Mouse (Mus musculus): ENCODE measurements around the gene Morc1. TPM values are rescaled to one million over a fixed set of nuclear protein-coding genes. Genes with fewer than 3 reads are reported as not detected.

Gene Morc1
- polyA plus RNA-seq, 1 experiment: not detected

- no peak overlapping the region for H3ac ChIP-seq (ENCODE audit: control insufficient read depth, insufficient read length, low read depth)
- H3K79me3 ChIP-seq (ENCODE audit: low read depth): no peaks in the 10 kb centered on the region
- no peak overlapping the region for H3K4me3 ChIP-seq (ENCODE audit: insufficient read depth, poor library complexity, severe bottlenecking)
- H3K27me3 ChIP-seq (ENCODE audit: control insufficient read depth, insufficient read depth, insufficient read length): no peaks in the 10 kb centered on the region
- no peaks in the 10 kb centered on the region for H3K36me3 ChIP-seq (ENCODE audit: control insufficient read depth, insufficient read depth)
- TF ChIP-seq CEBPB (IDR thresholded peaks at IDR 0.05; ENCODE audit: low read depth): no peak
- no peak for TF ChIP-seq MAX (IDR thresholded peaks at IDR 0.05)
- TF ChIP-seq FOSL1 (IDR thresholded peaks at IDR 0.05; ENCODE audit: insufficient read depth, low read length, poor library complexity, severe bottlenecking): no peak
- no peak for TF ChIP-seq USF1 (IDR thresholded peaks at IDR 0.05; ENCODE audit: low read depth)
- TF ChIP-seq CTCF (IDR thresholded peaks at IDR 0.05; ENCODE audit: control insufficient read depth, insufficient read depth, insufficient read length): no peak
- no peak for TF ChIP-seq MYOG (IDR thresholded peaks at IDR 0.05; ENCODE audit: control insufficient read depth, extremely low read depth, insufficient read length)
- no peak for TF ChIP-seq MYOD1 (IDR thresholded peaks at IDR 0.05; ENCODE audit: control insufficient read depth, insufficient read length, low read depth)
- H3K79me2 ChIP-seq (ENCODE audit: control insufficient read depth, insufficient read depth): no peaks in the 10 kb centered on the region
Observed at GRCm38 (mm10) chr16:48437476-48437875, 6.4 kb downstream of the Morc1 start.

- TF ChIP-seq MYOG (IDR thresholded peaks at IDR 0.05; ENCODE audit: control insufficient read depth, extremely low read depth, insufficient read length) (no peak), USF1 (IDR thresholded peaks at IDR 0.05; ENCODE audit: low read depth) (no peak), MAX (IDR thresholded peaks at IDR 0.05) (no peak), CEBPB (IDR thresholded peaks at IDR 0.05; ENCODE audit: low read depth) (no peak), MYOD1 (IDR thresholded peaks at IDR 0.05; ENCODE audit: control insufficient read depth, insufficient read length, low read depth) (no peak)
- no peak overlapping the region for H3K4me3 ChIP-seq (ENCODE audit: insufficient read depth, poor library complexity, severe bottlenecking)
- no peaks in the 10 kb centered on the region for H3K36me3 ChIP-seq (ENCODE audit: control insufficient read depth, insufficient read depth)
- no peaks in the 10 kb centered on the region for H3K79me2 ChIP-seq (ENCODE audit: control insufficient read depth, insufficient read depth)
- H3K27me3 ChIP-seq (ENCODE audit: control insufficient read depth, insufficient read depth, insufficient read length): no peaks in the 10 kb centered on the region
- no peaks in the 10 kb centered on the region for H3K79me3 ChIP-seq (ENCODE audit: low read depth)
- no peak overlapping the region for H3ac ChIP-seq (ENCODE audit: control insufficient read depth, insufficient read length, low read depth)
Observed at GRCm38 (mm10) chr16:48444589-48444988, 13.6 kb downstream of the Morc1 start.

- no peak overlapping the region for H3K4me3 ChIP-seq (ENCODE audit: insufficient read depth, poor library complexity, severe bottlenecking)
- no peaks in the 10 kb centered on the region for H3K36me3 ChIP-seq (ENCODE audit: control insufficient read depth, insufficient read depth)
- no peaks in the 10 kb centered on the region for H3K79me3 ChIP-seq (ENCODE audit: low read depth)
- no peaks in the 10 kb centered on the region for H3K27me3 ChIP-seq (ENCODE audit: control insufficient read depth, insufficient read depth, insufficient read length)
- H3ac ChIP-seq (ENCODE audit: control insufficient read depth, insufficient read length, low read depth): no peak overlapping the region
- H3K79me2 ChIP-seq (ENCODE audit: control insufficient read depth, insufficient read depth): no peaks in the 10 kb centered on the region
- TF ChIP-seq CTCF (IDR thresholded peaks at IDR 0.05; ENCODE audit: control insufficient read depth, insufficient read depth, insufficient read length) (no peak), USF1 (IDR thresholded peaks at IDR 0.05; ENCODE audit: low read depth) (no peak), MYOD1 (IDR thresholded peaks at IDR 0.05; ENCODE audit: control insufficient read depth, insufficient read length, low read depth) (no peak), CEBPB (IDR thresholded peaks at IDR 0.05; ENCODE audit: low read depth) (no peak), FOSL1 (IDR thresholded peaks at IDR 0.05; ENCODE audit: insufficient read depth, low read length, poor library complexity, severe bottlenecking) (no peak), MYOG (IDR thresholded peaks at IDR 0.05; ENCODE audit: control insufficient read depth, extremely low read depth, insufficient read length) (no peak), MAX (IDR thresholded peaks at IDR 0.05) (no peak)
Observed at GRCm38 (mm10) chr16:48446161-48446925, 15.3 kb downstream of the Morc1 start.

- TF ChIP-seq CEBPB (IDR thresholded peaks at IDR 0.05; ENCODE audit: low read depth) (no peak), FOSL1 (IDR thresholded peaks at IDR 0.05; ENCODE audit: insufficient read depth, low read length, poor library complexity, severe bottlenecking) (no peak), USF1 (IDR thresholded peaks at IDR 0.05; ENCODE audit: low read depth) (no peak), MYOD1 (IDR thresholded peaks at IDR 0.05; ENCODE audit: control insufficient read depth, insufficient read length, low read depth) (no peak), MYOG (IDR thresholded peaks at IDR 0.05; ENCODE audit: control insufficient read depth, extremely low read depth, insufficient read length) (no peak), CTCF (IDR thresholded peaks at IDR 0.05; ENCODE audit: control insufficient read depth, insufficient read depth, insufficient read length) (no peak), MAX (IDR thresholded peaks at IDR 0.05) (no peak)
- Histone ChIP-seq H3K4me3 (ENCODE audit: insufficient read depth, poor library complexity, severe bottlenecking) (no peak overlapping the region), H3K79me2 (ENCODE audit: control insufficient read depth, insufficient read depth) (no peaks in the 10 kb centered on the region), H3K79me3 (ENCODE audit: low read depth) (no peaks in the 10 kb centered on the region), H3ac (ENCODE audit: control insufficient read depth, insufficient read length, low read depth) (no peak overlapping the region), H3K27me3 (ENCODE audit: control insufficient read depth, insufficient read depth, insufficient read length) (no peaks in the 10 kb centered on the region), H3K36me3 (ENCODE audit: control insufficient read depth, insufficient read depth) (no peaks in the 10 kb centered on the region)
Observed at GRCm38 (mm10) chr16:48453264-48453663, 22.2 kb downstream of the Morc1 start.

- Histone ChIP-seq H3K36me3 (ENCODE audit: control insufficient read depth, insufficient read depth) (no peaks in the 10 kb centered on the region), H3K79me3 (ENCODE audit: low read depth) (no peaks in the 10 kb centered on the region), H3K79me2 (ENCODE audit: control insufficient read depth, insufficient read depth) (no peaks in the 10 kb centered on the region), H3ac (ENCODE audit: control insufficient read depth, insufficient read length, low read depth) (no peak overlapping the region), H3K27me3 (ENCODE audit: control insufficient read depth, insufficient read depth, insufficient read length) (no peaks in the 10 kb centered on the region), H3K4me3 (ENCODE audit: insufficient read depth, poor library complexity, severe bottlenecking) (no peak overlapping the region)
- TF ChIP-seq MYOD1 (IDR thresholded peaks at IDR 0.05; ENCODE audit: control insufficient read depth, insufficient read length, low read depth): no peak
- no peak for TF ChIP-seq CEBPB (IDR thresholded peaks at IDR 0.05; ENCODE audit: low read depth)
- no peak for TF ChIP-seq CTCF (IDR thresholded peaks at IDR 0.05; ENCODE audit: control insufficient read depth, insufficient read depth, insufficient read length)
- no peak for TF ChIP-seq FOSL1 (IDR thresholded peaks at IDR 0.05; ENCODE audit: insufficient read depth, low read length, poor library complexity, severe bottlenecking)
- no peak for TF ChIP-seq MAX (IDR thresholded peaks at IDR 0.05)
- TF ChIP-seq USF1 (IDR thresholded peaks at IDR 0.05; ENCODE audit: low read depth): no peak
- no peak for TF ChIP-seq MYOG (IDR thresholded peaks at IDR 0.05; ENCODE audit: control insufficient read depth, extremely low read depth, insufficient read length)
Observed at GRCm38 (mm10) chr16:48473396-48473795, 42.4 kb downstream of the Morc1 start.

Measured in C2C12 (cell line).